Mouse (Mus musculus) myocyte (in vitro differentiated cells): ENCODE measurements at regions not wholly inside any gene's neighbourhood (a gene's known extent, or its start where the extent isn't known, plus 50 kb on each side); places are given as distances from the start of the nearest gene placed in this dataset.
A peak's percentile ranks its signal among the peaks of the same experiment; 100 is the strongest.

Experiments
- CEBPB ChIP-seq: IDR thresholded peaks from 2 replicates; pipeline ENCODE4 v1.6.1; 2011; ENCODE audit warnings: mild to moderate bottlenecking, moderate library complexity; ENCODE audit not compliant: poor library complexity, insufficient read depth, severe bottlenecking
- MYOG ChIP-seq, 3 experiments: IDR thresholded peaks; one replicate each; pipeline ENCODE4 v1.6.1; 2011; ENCODE audit warnings: control low read depth in 2 of 3, low read depth in 2 of 3, mild to moderate bottlenecking in 2 of 3; ENCODE audit not compliant: insufficient read length in 2 of 3, control insufficient read depth in 1 of 3, insufficient read depth in 1 of 3
- POLR2A ChIP-seq: IDR thresholded peaks from one replicate; pipeline ENCODE4 v1.6.1; 2011; ENCODE audit warnings: low read depth, mild to moderate bottlenecking, control low read depth, moderate library complexity; ENCODE audit not compliant: insufficient read length
- TCF12 ChIP-seq: IDR thresholded peaks from one replicate; pipeline ENCODE4 v1.6.1; 2011; ENCODE audit warnings: mild to moderate bottlenecking, control low read depth; ENCODE audit not compliant: poor library complexity, insufficient read depth, severe bottlenecking
- USF1 ChIP-seq: IDR thresholded peaks from one replicate; pipeline ENCODE4 v1.6.1; 2011; ENCODE audit warnings: low read depth, mild to moderate bottlenecking, control low read depth, moderate library complexity

DNA sequence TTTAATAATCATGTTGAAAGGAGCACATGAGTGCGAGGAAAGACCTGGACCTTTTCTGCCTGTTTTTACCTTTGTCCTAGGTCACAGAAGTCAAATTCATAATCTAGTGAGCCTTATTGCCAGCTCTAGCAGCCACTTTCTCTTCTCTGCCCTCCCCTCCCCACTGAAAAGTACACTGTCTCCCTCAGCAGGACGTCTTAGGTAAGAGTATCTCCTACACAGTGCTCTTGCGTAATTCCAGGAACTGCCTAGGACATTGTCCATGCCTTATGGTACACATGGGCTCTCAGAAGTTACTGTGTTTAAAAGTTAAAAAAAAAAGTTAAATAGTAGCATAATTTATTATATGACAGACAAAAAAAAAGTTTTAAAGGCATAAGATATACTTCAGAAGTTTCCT lies 100.7 kb upstream of the Irak1bp1 start:
- TF ChIP-seq POLR2A (no peak), MYOG (IDR thresholded peaks at IDR 0.05; ENCODE audit: control insufficient read depth in 1 of 3, insufficient read depth in 1 of 3, insufficient read length in 2 of 3, low read depth in 2 of 3) (no peak), USF1 (no peak), TCF12 (no peak), CEBPB (0 out of 2 replicates have a peak, but pooled peaks have one; percentile 1)
